Mouse (Mus musculus): ENCODE measurements around the gene Stac2.

DNA sequence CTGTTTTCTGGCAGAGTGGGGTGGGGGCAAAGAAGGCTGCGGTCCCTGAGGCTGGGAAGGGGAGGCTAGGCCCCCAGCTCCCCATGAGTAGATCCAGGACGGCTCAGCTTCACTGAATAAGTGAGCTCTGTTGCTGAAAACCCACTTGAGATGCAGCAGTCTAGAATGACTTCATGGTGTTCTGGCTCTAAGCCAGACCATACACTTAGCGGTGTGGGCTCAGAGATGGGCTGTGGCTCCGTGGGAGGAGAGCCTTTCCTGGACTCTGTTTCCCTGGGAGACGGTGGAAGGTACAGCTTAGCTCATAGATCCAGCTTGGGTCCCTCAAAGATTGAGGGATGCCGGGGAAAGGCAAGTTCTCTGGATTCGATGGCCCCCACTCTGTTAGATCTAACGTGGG, 49.1 kb downstream of the Stac2 start:
- no peak for TF ChIP-seq CTCF (IDR thresholded peaks at IDR 0.05; ENCODE audit: control insufficient read depth, insufficient read depth, low read length)
- TF ChIP-seq POLR2A (IDR thresholded peaks at IDR 0.05; ENCODE audit: borderline replicate concordance, control insufficient read depth, low read depth, low read length), result no peak

Data from bone marrow, adult 2 months (tissue).